Mouse (Mus musculus): ENCODE measurements at regions not wholly inside any gene's neighbourhood (a gene's known extent, or its start where the extent isn't known, plus 50 kb on each side); places are given as distances from the start of the nearest gene placed in this dataset.

- TF ChIP-seq GATA1 (IDR thresholded peaks at IDR 0.05; ENCODE audit: borderline replicate concordance, low read length): no peak
- no peak for TF ChIP-seq FLI1 (IDR thresholded peaks at IDR 0.05; ENCODE audit: low read length)
Observed at GRCm38 (mm10) chr10:122386748-122387147, 61.6 kb upstream of the Avpr1a start.

Measured in megakaryocyte, embryonic 14.5 days (primary cell).